Mouse (Mus musculus): ENCODE data around the gene Tmx1. TPM values are rescaled to one million over a fixed set of nuclear protein-coding genes. Genes with fewer than 3 reads are reported as not detected.

Gene Tmx1
- 39.7 TPM for total RNA-seq (2023)

GRCm38 (mm10) chr12:70452726-70453645 is at the start of gene Tmx1:
Tmx1 (plus strand) TSS chr12:70453095.

Other genes with a start within 250 kb of the Tmx1 start
- 2.3 TPM for gene Pygl, start 221.6 kb upstream of the Tmx1 start, total RNA-seq (2023)
- gene Trim9, start 105.5 kb upstream of the Tmx1 start, total RNA-seq (2023) = not detected